Mouse (Mus musculus) gastrocnemius, adult 8-10 months (tissue): ENCODE data around the gene Dph5. TPM values are rescaled to one million over a fixed set of nuclear protein-coding genes. Genes with fewer than 3 reads are reported as not detected.
"Not testable (repeated sequence)": the region's sequence is repeated elsewhere in the genome, so short reads cannot be mapped to it uniquely, and the experiment has no call there.

Source experiments
- DNase-seq, 2 experiments: peaks; one replicate each; pipeline ENCODE4 v3.0.0; 2022; ENCODE audit warnings: low spot score in 2 of 2
- total RNA-seq, 4 experiments: library from RNA; stranded (reverse); gene quantifications; 2 replicates each; pipeline ENCODE4 v1.2.4; 2022

Gene Dph5
- 1 to 10 TPM; 5.5 to 8.0 (median 7.2) TPM for total RNA-seq

- DNase-seq = peak; percentile 64 to 78
These were observed at the start of gene Dph5 for GRCm38 (mm10) chr3:115887427-115888309. TSS of gene Dph5 (plus strand) at chr3:115887837.

- DNase-seq = no peak
These were observed 43.1 kb upstream of the Dph5 start for GRCm38 (mm10) chr3:115844566-115844965.

- no peak for DNase-seq
These were observed 42.5 kb upstream of the Dph5 start for GRCm38 (mm10) chr3:115845032-115845618.

- no peak for DNase-seq
These were observed 41.9 kb upstream of the Dph5 start for GRCm38 (mm10) chr3:115845724-115846123.

DNA sequence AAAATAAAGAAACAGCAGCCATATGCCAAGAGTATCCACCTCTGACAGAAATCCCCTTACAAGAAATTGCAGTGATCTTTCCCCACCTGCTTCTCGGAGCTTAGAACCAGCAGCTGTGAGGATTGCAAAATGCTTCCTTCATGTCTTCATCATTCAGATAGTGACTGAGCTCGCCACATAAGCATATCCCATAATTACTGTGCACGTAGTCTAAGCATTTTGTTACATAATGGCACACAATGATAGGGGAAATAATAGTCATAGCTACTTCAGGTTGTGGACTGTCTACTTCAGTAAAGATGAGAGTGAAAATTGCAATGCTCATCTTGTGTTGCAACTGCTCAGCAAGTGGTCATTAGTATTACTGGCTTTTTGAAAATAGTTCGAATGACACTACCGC is 41.5 kb upstream of the Dph5 start:
- DNase-seq = no peak

GRCm38 (mm10) chr3:115848686-115849480 is 38.8 kb upstream of the Dph5 start:
- no peak for DNase-seq

GRCm38 (mm10) chr3:115850946-115851345 is 36.7 kb upstream of the Dph5 start:
- DNase-seq = no peak

GRCm38 (mm10) chr3:115854672-115855191 is 32.9 kb upstream of the Dph5 start:
- DNase-seq = no peak

DNA sequence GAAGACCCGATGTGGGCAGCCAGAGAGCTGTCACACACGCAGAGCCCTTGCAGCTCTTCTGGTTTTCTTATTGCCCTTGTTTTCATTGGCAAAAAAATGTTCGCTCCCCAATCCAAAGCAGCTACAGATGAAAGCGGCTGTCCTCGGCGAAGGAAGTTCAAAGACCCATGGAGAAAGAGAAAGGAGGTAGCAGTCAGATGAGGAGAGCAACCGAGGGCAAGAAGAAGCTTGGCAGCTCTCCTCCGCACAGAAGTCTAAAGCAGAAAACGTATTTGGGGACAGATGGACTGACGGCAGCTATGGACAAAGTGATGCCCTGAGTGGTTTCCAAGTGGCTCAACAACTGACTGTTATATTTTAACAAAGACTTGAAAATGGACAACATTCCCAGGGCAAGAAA is 32.1 kb upstream of the Dph5 start:
- DNase-seq = no peak

DNA sequence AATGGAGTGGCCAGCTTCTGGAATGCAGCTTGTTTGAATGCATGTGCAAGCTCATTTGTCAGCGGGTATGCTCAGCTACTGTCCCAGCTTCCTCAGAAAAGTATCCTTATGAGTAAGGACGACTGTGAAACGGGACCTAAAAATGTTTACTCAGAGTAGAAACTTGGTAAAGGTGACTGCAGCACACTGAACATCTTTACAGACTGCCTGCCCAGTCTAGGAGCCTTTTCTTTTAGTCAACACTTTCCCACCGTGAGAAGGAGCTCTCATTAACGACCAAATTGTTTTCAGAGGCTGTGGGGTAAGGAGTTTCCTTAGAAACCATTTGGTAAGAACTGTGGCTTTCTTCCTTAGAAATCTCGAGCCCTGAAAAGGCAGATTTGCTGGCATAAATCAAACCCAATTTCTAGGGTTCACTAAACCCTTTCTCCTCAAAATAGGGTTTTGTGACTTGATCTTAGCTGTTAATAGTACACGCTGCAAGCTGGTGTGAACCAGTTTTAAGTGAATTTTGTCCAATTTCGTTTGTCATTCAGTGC is 31.1 kb upstream of the Dph5 start:
- DNase-seq = no peak

DNA sequence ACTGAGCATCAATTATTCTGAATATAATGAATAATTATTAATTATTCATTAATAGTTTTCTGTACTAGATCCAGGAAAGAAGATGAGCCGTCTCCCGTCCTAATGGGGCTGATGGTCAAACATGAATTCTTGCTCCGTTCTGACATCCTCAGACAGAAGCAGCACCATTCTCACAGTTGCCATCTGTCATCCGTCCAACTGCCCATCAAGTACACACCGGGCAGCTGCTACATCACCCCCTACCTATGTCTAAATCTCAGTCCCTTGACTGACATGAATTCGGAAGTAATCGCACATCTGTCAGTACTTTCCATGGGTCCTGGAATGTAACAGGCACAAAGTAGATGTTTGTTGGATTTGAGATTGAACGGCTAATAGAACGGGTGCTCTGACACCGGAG is 30.2 kb upstream of the Dph5 start:
- no peak for DNase-seq

GRCm38 (mm10) chr3:115858822-115859221 is 28.8 kb upstream of the Dph5 start:
- DNase-seq = no peak

GRCm38 (mm10) chr3:115860780-115861179 is 26.9 kb upstream of the Dph5 start:
- not testable (repeated sequence) for DNase-seq

DNA sequence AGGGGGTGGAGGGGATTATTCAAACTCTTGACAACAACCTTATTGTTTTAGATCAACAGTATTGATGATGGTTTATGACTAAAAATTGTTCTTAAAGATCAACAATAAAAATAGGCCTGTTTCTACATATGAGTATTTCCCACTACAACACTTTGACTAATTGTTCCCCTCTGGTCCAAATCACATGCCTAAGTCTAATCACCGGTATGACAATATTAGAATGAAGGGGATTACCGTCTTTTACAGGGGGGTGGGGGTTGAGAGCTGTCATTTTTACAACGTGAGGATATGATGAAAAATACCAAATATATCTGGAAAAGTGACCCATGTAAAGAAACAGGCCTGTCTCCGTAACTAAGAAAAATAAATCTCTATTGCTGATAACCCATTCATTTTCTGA is 24.1 kb upstream of the Dph5 start:
- DNase-seq = no peak

- no peak for DNase-seq
These were observed 20.5 kb upstream of the Dph5 start for GRCm38 (mm10) chr3:115867150-115867549.

DNA sequence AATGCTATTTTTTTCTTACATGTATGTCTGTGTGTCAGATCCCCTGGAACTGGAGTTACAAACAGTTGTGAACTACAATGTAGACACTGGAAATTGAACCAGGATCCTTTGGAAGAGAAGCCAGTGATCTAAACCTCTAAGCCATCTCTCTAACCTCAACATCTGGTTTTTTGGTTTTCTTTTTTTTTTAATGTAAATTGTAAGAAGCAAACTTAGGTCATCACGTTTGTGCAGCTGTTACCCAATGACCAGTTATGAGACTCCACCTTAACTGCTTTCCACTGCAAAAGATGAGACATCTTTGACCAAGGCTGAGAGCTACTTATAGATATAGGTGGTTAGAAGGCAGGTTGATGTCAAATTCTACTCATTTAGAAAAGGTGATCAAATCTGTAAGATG is 19.7 kb upstream of the Dph5 start:
- DNase-seq = no peak

DNA sequence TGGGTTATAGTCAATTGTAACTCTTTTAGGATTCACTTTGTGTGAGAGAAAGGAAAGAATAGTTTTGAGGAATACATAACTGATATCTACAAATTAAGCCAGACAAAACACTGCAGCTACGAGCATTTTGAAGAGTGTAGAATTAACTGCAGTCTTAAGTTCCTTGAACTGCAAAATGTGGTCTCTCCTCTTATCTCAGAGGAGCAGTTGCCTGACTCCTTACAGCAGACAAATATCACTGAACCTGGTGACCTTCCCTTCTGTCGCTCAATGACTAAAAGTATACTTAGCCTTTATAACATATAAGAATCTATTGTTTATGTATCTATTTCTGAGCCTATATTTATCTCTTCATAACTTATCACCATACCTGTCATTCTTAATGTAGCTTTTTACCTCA is 18.3 kb upstream of the Dph5 start:
- DNase-seq = no peak

DNA sequence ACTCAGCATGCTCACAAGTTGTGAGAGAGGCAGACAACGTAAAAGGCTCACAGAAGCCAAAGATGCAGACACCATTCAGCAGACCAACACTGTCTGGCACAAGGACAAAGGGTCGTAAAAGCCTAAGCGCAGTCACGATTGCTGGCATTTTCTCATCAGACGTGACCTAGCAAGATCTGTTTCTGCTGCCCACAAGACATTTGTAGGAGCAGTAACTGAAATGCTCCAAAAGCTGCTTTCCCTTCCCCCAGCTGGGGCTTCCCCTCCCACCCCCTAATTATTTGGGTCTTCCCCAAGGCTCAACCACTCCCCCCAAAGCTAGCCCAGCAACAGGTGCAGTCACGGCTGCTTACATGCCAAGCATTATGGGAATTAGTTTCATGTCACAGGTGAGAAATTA is 12.1 kb upstream of the Dph5 start:
- no peak for DNase-seq

- DNase-seq = no peak
These were observed 10.5 kb upstream of the Dph5 start for GRCm38 (mm10) chr3:115877133-115877532.

DNA sequence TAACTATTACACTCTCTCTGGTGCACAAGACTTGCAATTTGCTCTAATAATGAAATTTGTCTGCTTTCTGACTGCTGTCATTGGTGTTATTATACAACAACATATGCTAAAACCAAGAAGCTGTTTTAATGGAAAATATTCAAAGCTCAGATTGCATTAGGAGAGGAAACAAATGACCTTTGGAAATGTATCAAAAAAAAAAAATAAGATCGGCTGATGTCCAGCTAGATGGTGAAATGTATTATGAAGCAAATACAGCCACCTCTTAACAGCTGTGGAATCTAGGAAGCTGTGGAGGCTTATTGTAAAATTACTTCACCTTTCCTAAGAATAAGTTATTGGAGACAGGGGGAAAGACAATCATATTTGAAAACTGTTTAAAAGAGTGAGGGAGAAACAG is 3.6 kb upstream of the Dph5 start:
- no peak for DNase-seq

DNA sequence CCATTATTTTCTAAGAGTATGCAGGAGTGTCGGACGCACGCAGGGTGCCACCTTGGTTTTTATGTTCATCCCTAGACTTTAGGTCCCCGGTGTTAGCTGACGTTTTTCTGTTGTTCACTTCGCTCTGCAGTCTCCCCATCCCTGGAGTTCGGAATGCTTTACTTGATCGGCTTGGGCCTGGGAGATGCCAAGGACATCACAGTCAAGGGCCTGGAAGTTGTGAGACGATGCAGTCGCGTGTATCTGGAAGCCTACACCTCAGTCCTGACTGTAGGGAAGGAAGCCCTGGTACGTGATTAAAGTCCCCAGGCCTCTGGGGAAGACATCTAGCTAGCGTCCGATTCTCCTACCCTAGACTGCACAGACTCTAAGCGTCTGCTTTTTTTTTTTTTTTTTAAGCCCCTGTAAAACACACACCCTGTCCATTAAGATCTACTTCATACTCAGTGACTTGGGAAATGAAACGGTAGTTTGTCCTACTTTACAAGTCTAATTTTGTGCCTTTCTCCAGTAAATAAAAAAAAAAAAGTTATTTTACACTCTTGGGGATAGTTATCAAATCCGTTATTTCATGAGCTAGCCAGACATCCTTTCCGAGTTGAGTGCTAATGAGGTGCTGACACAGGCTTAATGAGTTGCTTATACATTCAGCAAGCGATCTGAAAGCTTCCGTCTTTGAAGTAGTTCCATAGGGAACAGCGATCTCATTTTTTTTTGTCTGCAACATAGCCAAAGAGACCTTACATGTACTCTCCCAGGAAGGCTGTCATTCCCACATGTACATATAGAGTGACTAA is 871 bp downstream of the Dph5 start:
- DNase-seq = no peak
